Mouse (Mus musculus) CD4-positive helper T cell, adult 2 months (primary cell): ENCODE measurements at regions not wholly inside any gene's neighbourhood (a gene's known extent, or its start where the extent isn't known, plus 50 kb on each side); places are given as distances from the start of the nearest gene placed in this dataset.

Source experiments
- DNase-seq: peaks from one replicate; pipeline ENCODE4 v3.0.0-alpha.2; 2012; ENCODE audit warnings: low read depth, missing footprints, low spot score

DNA sequence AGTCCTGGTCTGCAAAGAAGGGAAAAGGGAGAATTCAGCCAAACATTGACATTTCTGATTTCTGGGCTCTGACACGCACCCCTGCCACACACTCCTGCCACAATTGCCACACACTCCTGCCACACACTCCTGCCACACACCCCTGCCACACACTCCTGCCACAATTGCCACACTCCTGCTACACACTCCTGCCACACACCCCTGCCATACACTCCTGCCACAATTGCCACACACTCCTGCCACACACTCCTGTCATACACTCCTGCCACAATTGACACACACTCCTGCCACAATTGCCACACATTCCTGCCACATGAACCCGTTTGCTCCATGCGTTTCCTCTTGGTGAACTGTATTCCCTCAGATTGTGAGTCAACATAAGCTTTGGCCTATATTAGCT, 130.0 kb upstream of the Gm9833 start:
- DNase-seq: no peak

DNA sequence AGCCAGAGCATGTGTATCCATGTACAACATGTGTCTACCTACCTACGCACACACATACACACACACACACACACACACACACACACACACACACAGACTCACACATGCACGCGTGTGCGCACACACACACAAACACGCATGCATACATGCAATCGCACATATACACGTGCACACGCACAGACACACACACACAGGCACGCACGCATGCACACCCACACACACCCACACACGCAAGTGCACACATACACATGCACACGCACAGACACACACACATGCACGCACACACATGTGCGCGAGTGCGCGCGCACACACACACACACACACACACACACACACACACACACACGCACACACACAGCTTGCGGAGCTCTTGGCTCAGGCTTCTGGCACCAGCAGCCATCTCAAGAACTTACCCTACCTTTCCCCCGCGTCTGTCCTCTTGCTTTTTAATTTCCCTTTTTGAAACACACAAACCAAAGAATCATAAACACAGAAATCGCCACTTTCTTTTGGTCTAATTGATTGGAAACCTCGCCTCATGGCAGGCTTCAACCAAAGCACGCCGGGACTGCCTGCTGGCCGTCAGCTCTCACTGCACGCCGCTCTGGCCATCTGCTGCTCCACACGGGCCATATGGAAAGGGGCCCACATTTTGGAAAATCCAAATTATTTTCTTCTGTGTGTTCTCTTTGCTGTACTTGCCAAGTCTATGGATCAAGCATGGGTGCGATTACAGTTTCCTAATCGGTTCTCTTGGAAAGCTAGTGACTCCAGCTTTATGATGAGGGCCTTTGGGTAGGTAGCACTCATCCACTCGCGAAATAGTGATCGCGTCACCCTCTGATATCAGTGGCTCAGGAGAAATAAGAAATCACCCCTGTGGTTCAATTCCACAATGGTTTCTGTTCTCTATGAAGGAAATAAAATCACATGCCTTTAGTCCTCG, 127.9 kb upstream of the Gm9833 start:
- no peak for DNase-seq

DNA sequence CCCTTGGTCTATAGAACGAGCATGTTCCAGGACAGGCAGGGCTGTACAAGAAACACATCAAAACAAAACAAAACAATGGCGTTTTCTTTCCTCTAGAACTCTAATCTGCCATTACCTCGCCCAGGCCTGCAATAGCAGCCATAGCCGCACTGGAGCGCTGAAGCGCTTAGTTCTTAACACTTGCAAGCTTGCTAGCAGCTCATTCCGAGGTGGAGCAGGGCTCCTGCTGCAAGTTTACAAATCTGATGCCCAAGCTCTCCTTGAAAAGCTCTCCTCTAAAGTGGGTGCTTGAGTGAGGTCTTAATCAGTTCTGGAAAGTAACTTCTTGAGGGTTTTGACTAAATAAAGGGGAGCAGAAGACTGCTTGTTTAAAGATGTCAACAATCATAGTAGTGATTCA, 127.2 kb upstream of the Gm9833 start:
- no peak for DNase-seq
